Mouse (Mus musculus) B cell, adult 2 months (primary cell): ENCODE results near the gene Scfd2.

Experiments used
- DNase-seq, 2 experiments: peaks; one replicate each; pipeline ENCODE4 v3.0.0; 2022

Gene Scfd2

DNA sequence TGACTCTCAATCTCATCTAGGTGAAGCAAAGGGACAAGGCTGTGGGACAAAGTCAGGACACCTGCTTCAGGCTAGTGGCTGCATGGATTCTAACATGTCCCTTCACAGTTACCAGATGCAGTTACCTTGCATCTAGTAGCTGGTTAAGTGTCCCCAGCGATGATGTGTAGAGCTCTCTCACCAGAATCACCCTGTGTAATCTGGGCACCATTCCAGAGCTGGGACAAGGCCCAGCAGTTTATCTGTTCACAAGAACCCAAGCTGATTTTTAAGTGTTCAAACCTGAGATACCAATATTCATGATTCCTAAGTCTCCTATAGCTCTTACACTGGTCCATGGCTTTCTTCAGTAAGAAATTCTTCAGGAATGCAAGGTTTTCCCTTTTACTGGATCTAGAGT, 264.4 kb downstream of the Scfd2 start:
- no peak for DNase-seq

DNA sequence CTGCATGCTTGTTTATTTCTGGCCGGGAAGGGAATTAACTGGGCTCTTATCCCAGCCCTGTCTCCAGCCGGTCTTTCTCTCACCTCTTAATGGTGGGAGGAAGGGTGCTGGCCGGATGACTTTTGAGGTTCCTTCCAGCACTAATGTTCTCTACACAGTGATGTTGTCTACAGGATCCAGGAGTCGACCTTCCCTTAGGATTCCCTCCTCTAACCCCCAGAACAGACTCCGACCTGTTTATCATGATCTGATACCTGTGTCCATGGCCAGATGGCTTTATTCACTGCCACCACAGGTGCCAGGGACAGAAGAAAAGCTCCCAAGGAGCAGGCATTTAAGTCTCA, 265.1 kb downstream of the Scfd2 start:
- DNase-seq, result no peak

DNA sequence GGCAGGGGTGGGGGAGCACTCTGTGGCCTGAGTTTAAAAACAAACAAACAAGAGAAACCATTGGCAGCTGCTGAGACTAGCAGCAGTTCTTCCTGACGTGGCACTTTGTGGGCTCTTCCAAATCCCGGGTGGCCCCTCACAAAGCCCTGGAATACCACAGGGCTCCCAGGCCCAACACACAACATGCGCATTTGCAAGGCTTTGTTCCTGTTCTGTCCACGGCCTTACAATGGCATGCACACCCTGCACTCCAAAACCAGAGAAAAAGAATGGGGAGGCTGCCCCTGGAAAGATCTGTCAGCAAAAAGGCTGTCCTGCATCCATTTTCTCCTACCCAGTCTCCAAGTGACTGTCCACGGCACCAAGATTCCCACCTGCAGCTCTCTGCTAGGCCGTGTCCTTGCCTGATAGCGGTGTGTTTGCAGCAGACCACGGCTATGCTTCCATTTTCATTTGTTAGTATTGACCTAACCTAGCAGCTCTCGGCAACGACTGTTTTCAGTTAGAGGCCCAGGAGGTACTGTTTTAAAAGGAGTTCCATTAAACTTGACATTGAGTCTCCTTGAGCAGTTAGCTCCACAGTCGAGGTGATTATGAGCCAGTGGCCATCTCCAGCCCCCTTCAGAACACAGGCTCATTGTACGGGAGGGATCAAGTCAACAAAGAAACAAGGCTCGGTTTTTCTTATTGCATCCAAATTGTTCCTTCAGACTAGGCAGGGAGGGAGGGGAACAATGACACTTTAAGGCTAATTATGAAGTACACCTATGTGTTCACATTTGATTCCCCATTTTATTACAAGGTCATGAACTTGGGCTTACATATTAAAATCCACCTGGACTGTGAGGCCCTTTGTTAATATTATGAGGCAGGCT, 265.7 kb downstream of the Scfd2 start:
- no peak for DNase-seq

DNA sequence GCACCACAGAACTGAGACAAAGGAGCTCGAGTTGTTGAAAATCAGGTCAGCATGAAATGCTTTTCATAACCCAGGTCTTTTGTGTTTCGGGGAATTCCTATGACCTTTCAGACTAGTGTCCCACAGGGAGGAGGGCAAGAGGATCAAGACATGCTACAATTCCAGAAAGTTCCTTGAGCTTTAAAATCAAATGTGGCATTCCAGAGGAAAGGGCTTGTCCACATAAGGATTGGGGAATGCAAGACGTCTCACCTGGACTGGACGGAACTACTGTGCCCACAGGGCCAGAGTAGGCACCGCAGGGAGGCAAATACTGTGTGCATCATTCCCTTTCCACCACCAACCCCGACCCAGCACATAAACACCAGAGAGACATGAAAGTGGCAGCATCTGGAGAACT, 266.4 kb downstream of the Scfd2 start:
- DNase-seq, result no peak

DNA sequence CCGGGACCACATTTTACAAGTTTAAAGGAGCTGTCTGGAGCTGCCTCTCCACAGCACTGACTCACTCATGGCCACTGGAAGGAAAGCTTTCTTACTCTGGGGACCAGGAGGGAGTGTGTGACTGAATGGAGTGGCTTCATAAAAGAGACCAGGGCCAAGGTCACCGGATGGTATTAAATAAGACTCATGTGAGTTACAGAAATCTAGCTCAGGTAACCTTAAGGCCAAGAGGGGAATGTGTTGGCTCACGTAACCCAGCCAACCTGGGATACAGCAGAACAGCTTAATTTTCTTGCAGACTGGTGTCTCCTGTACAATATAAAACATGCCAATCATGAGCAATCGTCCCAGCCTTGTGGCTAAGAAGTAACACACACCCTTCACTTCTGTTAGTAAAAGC, 267.0 kb downstream of the Scfd2 start:
- DNase-seq, result no peak

DNA sequence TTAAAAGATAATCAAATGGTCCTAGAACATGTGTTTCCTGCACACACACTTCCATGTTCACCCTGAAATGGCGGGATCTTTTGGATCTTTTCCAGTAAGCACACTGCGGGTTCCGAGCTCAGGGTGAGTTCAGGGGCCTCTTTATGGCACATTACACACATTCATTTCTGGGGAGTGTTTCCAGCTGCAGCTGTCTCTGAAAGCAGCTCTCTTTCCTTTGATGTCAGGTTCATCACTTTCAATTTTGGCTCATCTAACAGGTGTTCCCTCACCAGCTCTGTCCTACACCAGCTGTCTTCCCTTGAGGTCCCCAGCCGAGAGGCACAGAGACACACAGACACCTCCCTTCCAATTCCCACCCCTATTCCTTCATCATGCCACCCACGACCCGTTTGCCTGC, 270.5 kb downstream of the Scfd2 start:
- DNase-seq, result no peak

DNA sequence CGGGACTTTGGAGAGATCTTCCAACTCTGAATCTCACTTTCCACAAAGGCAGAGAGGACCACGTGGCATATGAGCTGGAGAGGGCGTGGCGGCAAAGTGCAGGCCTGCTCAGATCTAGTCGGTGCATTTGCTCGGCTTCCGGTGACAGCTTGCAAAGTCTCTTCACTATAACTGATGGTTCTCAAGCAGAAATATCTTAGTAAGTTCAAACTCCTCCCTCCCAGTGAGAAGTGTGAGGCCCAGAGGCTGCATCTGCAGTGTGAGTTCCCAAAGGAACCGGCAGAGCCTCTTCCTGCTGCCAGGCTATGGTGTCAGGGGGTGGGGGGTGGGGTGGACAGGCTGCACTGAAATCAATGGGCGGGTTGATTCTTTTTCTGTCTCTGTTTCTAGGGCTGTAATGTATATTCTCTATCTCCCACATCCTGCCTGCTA, 271.2 kb downstream of the Scfd2 start:
- DNase-seq, result no peak

DNA sequence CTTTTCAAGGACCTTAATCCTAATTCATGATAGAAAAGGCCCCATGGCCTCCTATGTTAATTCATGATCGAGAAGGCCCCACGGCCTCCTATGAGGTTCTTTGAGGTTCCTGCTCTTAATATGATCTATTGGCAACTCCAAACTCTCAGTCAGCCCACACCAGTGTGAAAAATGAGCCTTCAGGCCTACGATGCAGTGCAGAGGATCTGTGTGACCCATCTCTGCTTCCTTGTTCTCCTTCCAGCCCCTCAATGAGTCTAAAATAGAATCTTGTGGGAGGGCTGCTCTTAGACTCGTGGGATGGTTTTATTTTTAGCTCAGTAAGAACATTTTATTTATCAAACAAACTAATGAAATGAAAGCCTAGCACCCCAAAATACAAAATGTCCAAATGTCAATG, 274.9 kb downstream of the Scfd2 start:
- DNase-seq, result no peak

DNA sequence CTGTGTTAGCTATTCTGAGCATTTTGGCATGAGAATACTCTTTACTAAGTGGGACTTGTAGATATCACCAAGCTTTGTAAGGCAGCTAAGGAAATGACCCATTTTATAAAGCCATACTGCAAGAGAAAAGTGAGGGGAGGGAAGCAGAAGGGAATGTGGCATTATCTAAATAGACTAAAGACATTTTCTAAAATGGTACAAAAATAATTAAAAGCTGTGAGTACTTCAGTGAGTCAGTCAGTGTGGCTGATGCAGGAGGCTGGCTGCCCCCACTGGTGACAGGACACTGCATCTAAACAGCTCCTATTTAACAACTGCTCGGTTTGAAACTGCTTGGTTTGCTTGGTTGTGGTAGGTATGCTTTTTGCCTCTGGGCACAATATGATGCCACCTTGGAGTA, 276.6 kb downstream of the Scfd2 start:
- DNase-seq, result no peak

DNA sequence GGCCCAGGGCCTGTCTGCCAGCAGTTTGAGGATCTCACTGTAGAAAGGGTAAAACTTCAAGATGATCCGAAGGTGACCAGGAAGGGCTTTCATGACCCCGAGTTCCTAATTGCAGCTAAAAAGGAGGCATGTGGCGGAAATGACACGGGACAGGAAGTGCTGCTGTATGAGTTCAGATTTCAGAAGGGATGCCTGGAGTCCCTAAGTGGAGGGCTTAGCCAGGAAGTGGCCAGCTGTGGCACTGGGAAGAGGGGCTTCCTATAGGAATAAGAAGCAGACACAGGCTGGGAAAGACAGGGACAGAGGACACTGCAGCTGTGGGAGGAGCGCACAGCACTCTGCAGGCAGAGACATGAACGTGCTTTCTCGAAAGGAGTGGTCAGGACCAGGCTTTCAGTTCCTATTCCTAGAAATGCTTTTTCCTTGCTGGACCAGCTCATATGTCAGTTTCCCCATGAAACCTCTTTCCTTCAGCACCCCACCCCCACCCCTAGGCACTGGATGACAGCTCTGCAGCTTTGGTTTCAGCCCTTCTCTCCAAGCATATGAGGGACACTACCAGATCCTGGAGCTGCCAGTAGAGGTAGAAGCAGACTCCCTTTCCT, 277.7 kb downstream of the Scfd2 start:
- DNase-seq, result no peak

DNA sequence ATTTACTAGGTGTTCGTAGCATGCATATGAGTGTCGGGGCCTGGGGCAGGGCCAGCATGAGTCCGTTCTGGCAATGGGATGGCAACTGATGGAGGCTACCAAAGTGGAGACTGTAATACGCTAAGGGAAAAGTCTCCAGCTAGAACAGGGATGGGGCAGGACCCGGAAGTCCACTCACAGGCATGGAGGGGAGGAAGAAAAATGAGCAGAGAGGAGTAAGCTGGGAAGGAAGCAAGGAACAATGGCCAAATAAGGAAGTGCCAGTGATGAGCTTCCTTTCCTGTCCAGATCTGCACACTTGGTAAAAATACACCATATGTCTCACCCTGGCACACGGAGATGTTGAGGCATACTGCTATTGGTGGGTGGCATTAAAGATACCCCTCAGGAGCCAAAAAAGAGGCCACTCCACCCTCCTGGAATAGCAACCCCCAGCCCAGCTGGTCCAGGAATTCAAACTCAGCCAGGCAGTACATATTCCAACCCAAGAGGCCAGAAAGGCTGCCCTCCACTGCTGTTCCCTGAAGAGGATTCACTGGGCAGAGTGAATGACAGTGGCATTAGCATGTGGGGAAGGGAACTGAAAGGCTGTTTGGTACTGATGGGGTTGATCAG, 278.8 kb downstream of the Scfd2 start:
- no peak for DNase-seq

DNA sequence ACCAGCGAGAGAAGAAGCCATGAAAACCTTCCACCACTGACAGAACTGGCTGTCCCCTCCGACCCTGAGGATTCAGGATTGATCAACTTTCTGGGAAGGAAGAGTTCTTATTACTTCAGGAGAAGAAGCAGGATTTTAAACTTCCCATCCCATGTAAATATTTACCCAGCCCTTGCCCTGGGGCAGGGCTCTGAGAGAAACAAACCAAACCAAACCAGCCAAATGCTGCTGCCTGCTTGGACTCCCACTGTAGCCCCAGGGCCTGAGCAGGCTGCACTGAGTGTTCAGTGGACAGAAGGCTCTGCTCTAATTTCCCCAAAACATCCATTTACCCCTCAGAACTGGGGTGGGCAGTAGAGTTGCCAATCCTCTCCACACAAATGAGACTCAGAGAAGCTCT, 280.6 kb downstream of the Scfd2 start:
- DNase-seq, result no peak

DNA sequence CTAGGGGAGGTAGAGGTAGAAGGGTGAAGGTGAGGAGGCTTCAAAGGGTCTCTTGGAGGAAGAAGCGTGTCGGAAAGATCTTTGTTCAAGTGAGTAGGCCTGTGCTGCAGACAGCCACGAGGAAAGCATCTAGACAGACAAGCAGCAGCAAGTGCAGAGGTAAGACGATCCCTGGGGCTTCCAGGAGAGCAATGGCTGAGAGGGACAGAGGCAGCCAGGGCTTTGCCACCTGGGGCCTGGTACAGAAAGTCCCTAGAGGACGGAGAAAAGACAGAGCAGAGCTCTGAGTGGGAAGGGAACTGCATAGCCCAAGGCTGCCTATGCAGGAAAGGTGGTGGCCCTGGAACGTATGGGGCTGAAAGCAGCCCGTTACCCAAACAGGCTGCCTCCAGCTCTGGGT, 281.3 kb downstream of the Scfd2 start:
- DNase-seq, result no peak

DNA sequence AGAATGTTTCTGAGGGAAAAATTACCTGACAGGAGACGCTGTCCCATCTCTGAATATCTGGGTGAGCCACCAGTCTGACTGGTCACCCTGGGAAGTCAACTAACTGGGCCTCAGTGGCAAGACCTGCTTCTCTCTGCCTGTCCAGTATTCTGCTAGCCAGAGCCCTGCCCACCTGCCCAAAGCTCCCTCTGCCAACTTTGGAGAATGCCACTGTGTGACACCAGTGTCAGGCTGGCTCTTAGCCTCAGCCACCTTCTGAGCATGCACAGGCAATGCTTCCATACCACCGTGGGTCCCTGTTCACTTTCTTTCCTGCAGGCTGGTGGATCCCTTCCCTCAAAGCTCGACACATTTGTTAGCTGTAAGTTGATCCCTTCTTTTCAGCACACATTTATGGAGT, 281.8 kb downstream of the Scfd2 start:
- no peak for DNase-seq

DNA sequence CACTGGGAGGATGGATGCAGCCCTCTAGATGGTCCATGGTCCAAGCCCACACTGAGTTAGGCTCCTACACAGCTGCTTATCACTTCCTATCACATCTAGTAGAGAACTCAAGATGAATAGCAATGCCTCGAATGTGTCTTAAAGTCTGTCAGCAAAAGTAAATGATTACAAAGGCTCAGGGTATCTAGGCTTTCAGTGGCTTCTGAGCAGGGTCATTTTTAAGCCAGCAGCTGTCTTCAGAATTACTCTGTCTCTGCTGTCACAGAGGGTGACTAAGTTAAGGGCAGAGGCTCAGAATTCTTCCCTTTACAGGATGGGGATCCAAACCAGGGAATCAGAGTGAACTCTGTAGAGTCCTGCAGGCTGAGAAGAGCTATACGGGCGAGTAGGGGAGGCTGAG, 284.6 kb downstream of the Scfd2 start:
- DNase-seq, result no peak

DNA sequence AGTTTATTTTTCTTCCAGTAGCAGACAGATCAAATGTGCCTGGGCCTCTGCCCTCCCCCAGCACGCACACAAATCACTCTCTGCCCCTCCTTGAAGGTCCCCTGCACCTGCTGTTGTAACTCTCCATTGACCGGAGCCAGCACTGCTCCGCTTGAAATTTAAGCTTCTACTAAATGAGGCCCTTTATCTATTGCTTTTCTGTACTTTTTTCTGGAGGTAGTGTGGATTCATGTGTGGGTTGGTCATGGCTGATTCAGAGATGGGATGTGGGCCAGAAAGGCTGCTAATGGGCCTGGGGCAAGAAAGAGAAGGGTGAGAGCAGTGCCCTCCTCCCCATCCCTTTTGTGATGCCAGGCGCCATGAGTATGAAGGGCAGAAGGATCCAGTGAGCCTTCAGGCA, 285.1 kb downstream of the Scfd2 start:
- no peak for DNase-seq

DNA sequence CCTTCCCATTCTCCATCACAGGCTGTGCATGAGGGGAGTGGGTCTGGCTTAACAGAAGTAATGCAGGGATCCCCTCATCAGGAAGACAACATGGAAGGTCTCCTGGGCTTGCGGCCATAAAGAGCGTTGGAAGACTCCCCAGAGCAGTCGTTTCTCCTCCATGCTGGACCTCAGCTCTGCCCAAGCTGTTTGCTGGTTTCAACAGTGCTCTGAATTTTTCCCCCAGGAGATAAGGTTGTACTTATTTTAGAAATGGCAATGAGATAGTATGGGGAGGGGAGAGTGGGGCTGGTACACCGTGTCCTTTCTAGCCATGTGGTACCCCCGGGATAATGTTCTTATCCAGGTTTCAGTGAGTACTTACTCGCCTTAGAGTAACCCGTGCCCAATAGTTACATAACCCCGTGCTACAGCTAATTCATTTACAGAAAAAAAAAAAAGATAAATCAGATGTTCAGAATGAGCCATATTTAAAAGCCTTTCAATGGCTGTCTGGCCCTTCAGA, 285.9 kb downstream of the Scfd2 start:
- no peak for DNase-seq

DNA sequence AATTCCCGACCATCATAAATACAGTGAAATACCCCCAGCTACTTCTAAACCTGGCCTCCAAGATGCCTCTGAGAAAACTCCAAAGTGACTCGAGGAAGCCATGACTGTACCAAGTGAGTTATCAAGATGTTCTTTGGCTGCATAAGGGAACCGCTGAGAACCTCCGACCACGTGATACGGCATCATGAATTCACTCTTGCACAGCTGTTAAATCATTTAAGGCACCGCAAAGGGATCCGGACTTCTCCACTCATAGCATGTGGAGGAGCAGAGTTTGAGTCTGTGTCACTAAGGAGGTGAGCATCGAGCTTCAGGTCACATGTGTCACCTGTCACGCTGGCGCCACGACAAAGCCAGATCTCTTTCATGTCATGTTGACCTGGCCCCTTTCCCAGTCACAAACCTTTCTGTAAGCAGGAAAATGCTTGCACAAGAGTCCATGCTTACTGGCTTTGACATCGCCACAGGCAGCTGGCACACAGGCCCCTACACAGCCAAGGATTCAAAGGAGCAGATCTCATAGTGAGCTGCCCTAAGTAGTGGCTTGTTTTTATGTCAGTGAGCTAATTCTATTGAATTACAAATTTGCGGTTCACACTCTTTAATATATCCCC, 287.0 kb downstream of the Scfd2 start:
- DNase-seq, result no peak

DNA sequence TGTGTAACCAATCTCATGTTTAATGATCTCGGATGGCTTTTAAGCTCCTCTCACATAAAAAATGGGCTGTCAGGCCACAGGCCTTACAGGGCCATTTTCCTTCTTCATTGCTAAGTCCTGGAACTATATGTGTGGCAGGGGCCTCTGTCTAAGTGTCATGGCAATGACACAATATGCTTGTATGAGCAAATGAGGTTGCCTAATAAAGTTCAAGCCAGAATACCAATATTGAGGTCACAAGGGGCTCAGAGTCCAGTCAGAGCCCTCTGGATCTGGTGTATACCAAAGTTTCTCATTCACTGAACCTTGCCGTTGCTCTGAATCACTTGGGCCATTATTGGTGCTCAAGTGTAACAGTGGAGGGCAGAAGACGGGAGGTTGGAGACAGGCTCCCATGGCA, 288.9 kb downstream of the Scfd2 start:
- no peak for DNase-seq

DNA sequence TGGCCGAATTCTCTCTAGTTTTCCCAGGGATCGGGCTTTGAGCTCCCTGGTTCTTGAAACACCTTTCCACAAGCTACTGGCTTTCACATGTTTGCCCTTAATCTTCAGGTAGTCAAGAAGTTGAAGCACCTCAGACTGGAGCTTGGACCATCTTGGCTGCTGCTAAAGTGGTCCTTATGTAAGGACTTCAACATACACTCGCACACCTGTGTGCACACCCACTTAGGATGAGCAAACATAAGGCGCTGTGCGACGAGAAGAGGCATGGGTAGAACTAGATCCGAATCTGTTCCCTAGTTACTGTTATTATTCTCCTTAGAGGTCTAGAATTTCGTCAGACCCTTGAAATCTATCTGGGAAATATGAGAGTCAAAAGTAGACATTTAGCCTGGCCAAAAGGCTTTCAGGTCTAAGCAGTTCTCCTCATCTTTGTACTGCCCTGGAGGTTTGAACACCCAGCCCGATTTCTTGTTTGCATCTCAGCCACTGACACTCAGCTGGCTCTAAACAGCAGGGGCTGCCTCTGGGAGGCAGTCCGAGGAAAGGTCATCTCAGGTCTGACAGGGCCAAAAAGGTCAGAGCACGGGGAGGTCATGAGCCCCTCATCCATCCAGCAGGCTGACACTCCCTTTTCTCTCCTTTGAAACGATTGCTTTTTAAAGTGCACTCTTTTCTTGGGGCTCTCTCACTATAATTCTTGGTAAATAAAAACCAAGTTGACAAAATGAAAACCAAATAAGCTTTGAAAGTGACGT, 290.5 kb downstream of the Scfd2 start:
- DNase-seq, result no peak

DNA sequence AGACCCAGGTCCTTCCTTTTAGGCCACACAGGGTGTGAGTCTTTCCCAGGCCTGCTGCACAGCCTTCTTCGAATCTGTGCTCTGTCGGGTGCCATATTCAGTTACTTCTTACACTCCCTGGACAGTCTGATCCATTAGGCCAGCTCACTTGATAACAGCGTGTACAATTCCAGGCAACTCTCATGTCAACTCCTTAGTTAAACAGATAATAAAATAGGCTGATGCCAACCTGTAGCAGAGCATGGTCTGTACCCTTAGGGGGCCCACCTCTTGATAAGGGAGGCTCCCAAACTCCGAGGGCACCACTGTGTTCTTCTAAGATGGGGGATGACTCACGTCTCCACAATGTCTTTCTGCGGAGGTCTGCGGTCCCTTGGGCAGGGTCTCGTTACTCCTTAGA, 291.3 kb downstream of the Scfd2 start:
- DNase-seq, result no peak

DNA sequence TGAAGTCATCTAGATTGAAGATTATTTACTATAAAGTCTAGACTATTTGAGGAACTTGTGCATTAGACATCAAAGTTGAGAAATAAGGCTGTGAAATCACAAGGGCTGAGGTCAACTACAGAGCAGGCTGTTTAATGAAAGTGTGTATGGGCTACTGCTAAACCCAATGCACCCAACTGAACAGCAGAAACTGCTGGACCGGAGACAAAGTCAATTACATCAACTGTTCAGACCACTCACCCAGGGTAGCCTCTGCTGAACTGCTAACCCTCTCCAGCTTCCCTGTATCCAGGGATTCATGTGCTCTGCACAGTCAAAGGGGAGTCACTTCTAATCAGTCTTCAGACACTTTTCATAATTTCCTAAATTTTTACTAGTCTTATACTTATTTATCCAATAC, 292.2 kb downstream of the Scfd2 start:
- no peak for DNase-seq

DNA sequence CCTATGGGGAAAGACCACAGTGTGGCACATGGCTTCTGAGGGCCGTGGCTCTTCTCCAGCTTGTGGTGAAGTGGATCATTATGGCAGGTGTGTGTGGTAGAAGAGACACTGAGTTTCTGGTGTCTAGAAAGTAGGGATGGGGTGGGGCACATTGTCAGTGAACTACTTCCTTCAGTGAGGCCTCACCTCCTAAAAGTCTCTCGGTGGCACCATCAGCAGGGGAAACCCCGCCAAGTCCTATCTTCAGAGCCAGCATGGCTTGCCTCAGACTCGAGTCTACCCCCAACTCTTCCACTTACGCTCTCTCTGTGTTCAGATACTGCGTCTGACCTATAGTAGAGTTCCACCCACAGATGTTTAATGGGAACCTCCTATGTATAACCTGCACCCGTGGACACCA, 297.8 kb downstream of the Scfd2 start:
- DNase-seq, result no peak
